Mouse (Mus musculus) hindbrain, embryonic 15.5 days (tissue): ENCODE data around the gene Nfib. TPM values are rescaled to one million over a fixed set of nuclear protein-coding genes. Genes with fewer than 3 reads are reported as not detected.
A peak's percentile ranks its signal among the peaks of the same experiment; 100 is the strongest.

ENCODE experiments used
- ATAC-seq: fragments of 200-750 bp; cut with Nextera tagmentation; 2 replicates; pipeline ENCODE4 v1.8.0; 2017; ENCODE audit warnings: low read depth, moderate number of reproducible peaks, moderate TSS enrichment; ENCODE audit not compliant: low FRiP score
- H3K27ac ChIP-seq: fragments of 300-500 bp; sonication (generic); replicated peaks from 2 replicates; pipeline ENCODE4 v1.5.1; 2015; ENCODE audit warnings: mild to moderate bottlenecking, inconsistent platforms
- H3K27me3 ChIP-seq: fragments of 300-500 bp; sonication (generic); 2 replicates; pipeline ENCODE4 v1.6.1; 2015; ENCODE audit warnings: control low read depth, inconsistent platforms
- H3K36me3 ChIP-seq: fragments of 300-500 bp; sonication (generic); 2 replicates; pipeline ENCODE4 v1.6.1; 2015; ENCODE audit warnings: control low read depth, inconsistent platforms
- H3K4me1 ChIP-seq: fragments of 300-500 bp; sonication (generic); replicated peaks from 2 replicates; pipeline ENCODE4 v1.6.1; 2015; ENCODE audit warnings: control low read depth, inconsistent platforms
- H3K4me2 ChIP-seq: fragments of 300-500 bp; sonication (generic); 2 replicates; pipeline ENCODE4 v1.6.1; 2015; ENCODE audit warnings: moderate library complexity, mild to moderate bottlenecking, inconsistent platforms
- H3K4me3 ChIP-seq: fragments of 300-500 bp; sonication (generic); 2 replicates; pipeline ENCODE4 v1.5.1; 2015; ENCODE audit warnings: mild to moderate bottlenecking, inconsistent platforms
- H3K9ac ChIP-seq: fragments of 300-500 bp; sonication (generic); 2 replicates; pipeline ENCODE4 v1.6.1; 2015; ENCODE audit warnings: inconsistent platforms
- H3K9me3 ChIP-seq: fragments of 300-500 bp; sonication (generic); 2 replicates; pipeline ENCODE4 v1.6.1; 2016; ENCODE audit warnings: control low read depth, inconsistent platforms
- WGBS: fragments of 180-500 bp; shearing (Covaris S2); methylation state at CpG from one replicate; pipeline ENCODE4 v1.1.7; 2015; 5-methylcytosine and 5-hydroxymethylcytosine counted together
- polyA plus RNA-seq: library from polyadenylated mRNA; unstranded; fragments of >200 nt; fragmentation: Nextera tagmentation; extraction: Ambion mirVana; gene quantifications from 2 replicates; pipeline ENCODE4 v1.2.1, GENCODE M21; 2015

The Nfib gene
- polyA plus RNA-seq, 1 experiment from 2014 or later, result 72.5 TPM

GRCm38 (mm10) chr4:82383346-82383745, 322.2 kb downstream of the Nfib start:
- no peak overlapping the region for H3K4me3 ChIP-seq
- H3K27me3 ChIP-seq, result no peaks in the 10 kb centered on the region
- peaks cover 21% of the 10 kb centered on the region for H3K4me1 ChIP-seq
- H3K27ac ChIP-seq, result peak overlapping the region; percentile 63; the same call in 1 of the 2 replicates
- H3K36me3 ChIP-seq, result no peaks in the 10 kb centered on the region
- 49% methylated on average over 8 of the region's 8 CpGs for WGBS
- no peaks in the 10 kb centered on the region for H3K9me3 ChIP-seq
- no peak for ATAC-seq
- H3K9ac ChIP-seq, result no peak overlapping the region
- H3K4me2 ChIP-seq, result no peak overlapping the region

GRCm38 (mm10) chr4:82381786-82382185, 323.8 kb downstream of the Nfib start:
- H3K36me3 ChIP-seq, result no peaks in the 10 kb centered on the region
- H3K9me3 ChIP-seq, result no peaks in the 10 kb centered on the region
- H3K9ac ChIP-seq, result no peak overlapping the region
- H3K4me1 ChIP-seq, result peaks cover 21% of the 10 kb centered on the region
- no peak for ATAC-seq
- no peak overlapping the region for H3K4me2 ChIP-seq
- no peaks in the 10 kb centered on the region for H3K27me3 ChIP-seq
- WGBS, result 59% methylated on average over 1 of the region's 1 CpGs
- H3K27ac ChIP-seq, result no peak overlapping the region
- no peak overlapping the region for H3K4me3 ChIP-seq

GRCm38 (mm10) chr4:82380578-82380977, 325.0 kb downstream of the Nfib start:
- Histone ChIP-seq H3K27ac (no peak overlapping the region), H3K4me2 (no peak overlapping the region), H3K4me3 (no peak overlapping the region), H3K9me3 (no peaks in the 10 kb centered on the region), H3K9ac (no peak overlapping the region), H3K4me1 (peaks cover 16% of the 10 kb centered on the region), H3K27me3 (no peaks in the 10 kb centered on the region), H3K36me3 (no peaks in the 10 kb centered on the region)
- ATAC-seq, result no peak

GRCm38 (mm10) chr4:82378050-82378449, 327.5 kb downstream of the Nfib start:
- Histone ChIP-seq H3K4me2 (no peak overlapping the region), H3K4me1 (no peaks in the 10 kb centered on the region), H3K4me3 (no peak overlapping the region), H3K27ac (no peak overlapping the region), H3K36me3 (no peaks in the 10 kb centered on the region), H3K9me3 (no peaks in the 10 kb centered on the region), H3K9ac (no peak overlapping the region), H3K27me3 (no peaks in the 10 kb centered on the region)
- WGBS, result 92% methylated on average over 3 of the region's 3 CpGs
- ATAC-seq, result no peak

GRCm38 (mm10) chr4:82377621-82378020, 327.9 kb downstream of the Nfib start:
- Histone ChIP-seq H3K4me2 (no peak overlapping the region), H3K9me3 (no peaks in the 10 kb centered on the region), H3K4me1 (no peaks in the 10 kb centered on the region), H3K4me3 (no peak overlapping the region), H3K27me3 (no peaks in the 10 kb centered on the region), H3K36me3 (no peaks in the 10 kb centered on the region), H3K27ac (no peak overlapping the region), H3K9ac (no peak overlapping the region)
- ATAC-seq, result no peak
- 94% methylated on average over 3 of the region's 3 CpGs for WGBS

GRCm38 (mm10) chr4:82374560-82374959, 331.0 kb downstream of the Nfib start:
- H3K4me1 ChIP-seq, result no peaks in the 10 kb centered on the region
- H3K27ac ChIP-seq, result no peak overlapping the region
- H3K27me3 ChIP-seq, result no peaks in the 10 kb centered on the region
- ATAC-seq, result no peak
- H3K4me2 ChIP-seq, result no peak overlapping the region
- no peaks in the 10 kb centered on the region for H3K9me3 ChIP-seq
- H3K4me3 ChIP-seq, result no peak overlapping the region
- H3K9ac ChIP-seq, result no peak overlapping the region
- WGBS, result 67% methylated on average over 5 of the region's 5 CpGs
- no peaks in the 10 kb centered on the region for H3K36me3 ChIP-seq

- H3K4me2 ChIP-seq, result no peak overlapping the region
- no peak overlapping the region for H3K27ac ChIP-seq
- H3K27me3 ChIP-seq, result no peaks in the 10 kb centered on the region
- no peak for ATAC-seq
- H3K36me3 ChIP-seq, result no peaks in the 10 kb centered on the region
- H3K9me3 ChIP-seq, result no peaks in the 10 kb centered on the region
- H3K4me1 ChIP-seq, result no peaks in the 10 kb centered on the region
- H3K9ac ChIP-seq, result no peak overlapping the region
- no peak overlapping the region for H3K4me3 ChIP-seq
- 96% methylated on average over 4 of the region's 4 CpGs for WGBS
Measured at GRCm38 (mm10) chr4:82372217-82372616, 333.3 kb downstream of the Nfib start.

- Histone ChIP-seq H3K9ac (no peak overlapping the region), H3K27ac (no peak overlapping the region), H3K9me3 (no peaks in the 10 kb centered on the region), H3K27me3 (no peaks in the 10 kb centered on the region), H3K4me1 (no peaks in the 10 kb centered on the region), H3K4me3 (no peak overlapping the region), H3K36me3 (no peaks in the 10 kb centered on the region), H3K4me2 (no peak overlapping the region)
- ATAC-seq, result no peak
- WGBS, result 92% methylated on average over 4 of the region's 4 CpGs
Measured at GRCm38 (mm10) chr4:82371471-82371870, 334.1 kb downstream of the Nfib start.

GRCm38 (mm10) chr4:82369011-82369776, 336.4 kb downstream of the Nfib start:
- Histone ChIP-seq H3K9ac (no peak overlapping the region), H3K27ac (no peak overlapping the region), H3K36me3 (no peaks in the 10 kb centered on the region), H3K4me1 (no peaks in the 10 kb centered on the region), H3K27me3 (no peaks in the 10 kb centered on the region), H3K4me2 (no peak overlapping the region), H3K4me3 (no peak overlapping the region), H3K9me3 (no peaks in the 10 kb centered on the region)
- ATAC-seq, result no peak
- 92% methylated on average over 6 of the region's 6 CpGs for WGBS

GRCm38 (mm10) chr4:82368091-82368775, 337.3 kb downstream of the Nfib start:
- no peak for ATAC-seq
- no peak overlapping the region for H3K4me3 ChIP-seq

GRCm38 (mm10) chr4:82364696-82365385, 340.7 kb downstream of the Nfib start:
- Histone ChIP-seq H3K27me3 (no peaks in the 10 kb centered on the region), H3K9me3 (no peaks in the 10 kb centered on the region), H3K4me3 (no peak overlapping the region), H3K4me2 (no peak overlapping the region), H3K36me3 (no peaks in the 10 kb centered on the region), H3K27ac (no peak overlapping the region), H3K4me1 (peaks cover 14% of the 10 kb centered on the region), H3K9ac (no peak overlapping the region)
- ATAC-seq, result no peak
- 87% methylated on average over 4 of the region's 4 CpGs for WGBS

More at GRCm38 (mm10) chr4:82368091-82368775, 337.3 kb downstream of the Nfib start:
- H3K27me3 ChIP-seq, result no peaks in the 10 kb centered on the region
- H3K9ac ChIP-seq, result no peak overlapping the region
- no peaks in the 10 kb centered on the region for H3K36me3 ChIP-seq
- H3K27ac ChIP-seq, result no peak overlapping the region
- 75% methylated on average over 9 of the region's 9 CpGs for WGBS
- H3K4me2 ChIP-seq, result no peak overlapping the region
- H3K9me3 ChIP-seq, result no peaks in the 10 kb centered on the region
- H3K4me1 ChIP-seq, result 0 out of 2 replicates have a peak, but pooled peaks cover 3% of the 10 kb centered on the region

GRCm38 (mm10) chr4:82363951-82364350, 341.6 kb downstream of the Nfib start:
- Histone ChIP-seq H3K9me3 (no peaks in the 10 kb centered on the region), H3K27me3 (no peaks in the 10 kb centered on the region), H3K4me1 (peaks cover 14% of the 10 kb centered on the region), H3K4me3 (no peak overlapping the region), H3K36me3 (no peaks in the 10 kb centered on the region), H3K4me2 (no peak overlapping the region), H3K27ac (peak overlapping the region; percentile 30; the same call in 1 of the 2 replicates), H3K9ac (no peak overlapping the region)
- 72% methylated on average over 6 of the region's 6 CpGs for WGBS
- 0 out of 2 replicates have a peak, but pooled peaks have one; percentile 56 for ATAC-seq
